Mouse (Mus musculus) large intestine, adult 2 months (tissue): ENCODE measurements at regions not wholly inside any gene's neighbourhood (a gene's known extent, or its start where the extent isn't known, plus 50 kb on each side); places are given as distances from the start of the nearest gene placed in this dataset.

Experiments used
- DNase-seq: peaks from one replicate; pipeline ENCODE4 v3.0.0-alpha.2; 2012; ENCODE audit warnings: low read depth, low spot score
- WGBS: fragments of 180-500 bp; shearing (Covaris S2); methylation state at CpG from one replicate; pipeline ENCODE4 v1.1.7; 2018; 5-methylcytosine and 5-hydroxymethylcytosine counted together

- DNase-seq: no peak
- WGBS: 78% methylated on average over 7 of the region's 7 CpGs
These were observed 68.0 kb upstream of the Rbm24 start for GRCm38 (mm10) chr13:46350075-46350747.

GRCm38 (mm10) chr13:46355306-46355705, 62.9 kb upstream of the Rbm24 start:
- WGBS: 84% methylated on average over 3 of the region's 3 CpGs
- no peak for DNase-seq

DNA sequence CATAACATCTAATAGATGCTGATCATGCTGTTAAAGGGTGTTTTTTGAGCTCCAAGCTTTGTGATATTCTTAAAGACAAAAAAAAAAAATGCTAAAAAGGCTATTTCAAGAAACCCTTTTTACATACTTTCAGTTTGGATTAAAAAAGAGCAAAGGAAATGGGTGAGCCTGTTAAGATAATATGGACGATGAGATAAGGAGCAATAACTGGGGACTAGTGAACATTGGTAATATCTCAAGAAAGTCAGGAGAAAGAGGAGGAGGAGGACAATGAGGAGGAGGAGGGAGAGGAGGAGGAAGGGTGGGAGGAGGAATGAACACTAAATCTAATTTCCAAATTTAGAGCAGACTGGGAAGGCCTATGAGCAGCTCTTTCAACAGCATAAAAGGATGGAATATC, 62.3 kb upstream of the Rbm24 start:
- 36% methylated on average over 1 of the region's 1 CpGs for WGBS
- DNase-seq: no peak

DNA sequence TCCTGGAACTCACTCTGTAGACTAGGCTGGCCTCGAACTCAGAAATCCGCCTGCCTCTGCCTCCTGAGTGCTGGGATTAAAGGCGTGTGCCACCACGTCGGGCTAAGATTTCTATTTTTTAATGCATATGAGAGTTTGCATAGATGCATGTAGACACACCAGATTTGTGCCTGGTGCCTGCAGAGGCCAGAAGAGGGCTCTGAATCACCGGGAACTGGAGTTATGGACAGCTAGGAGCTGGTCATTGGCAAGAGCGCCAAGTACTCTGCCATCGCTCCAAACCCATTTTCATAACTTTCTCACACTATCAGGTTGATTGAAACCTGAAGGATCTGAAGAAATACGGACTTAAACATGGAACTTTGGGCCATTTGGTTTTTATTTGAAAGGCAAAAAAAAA, 61.2 kb upstream of the Rbm24 start:
- WGBS: 90% methylated on average over 9 of the region's 9 CpGs
- no peak for DNase-seq

DNA sequence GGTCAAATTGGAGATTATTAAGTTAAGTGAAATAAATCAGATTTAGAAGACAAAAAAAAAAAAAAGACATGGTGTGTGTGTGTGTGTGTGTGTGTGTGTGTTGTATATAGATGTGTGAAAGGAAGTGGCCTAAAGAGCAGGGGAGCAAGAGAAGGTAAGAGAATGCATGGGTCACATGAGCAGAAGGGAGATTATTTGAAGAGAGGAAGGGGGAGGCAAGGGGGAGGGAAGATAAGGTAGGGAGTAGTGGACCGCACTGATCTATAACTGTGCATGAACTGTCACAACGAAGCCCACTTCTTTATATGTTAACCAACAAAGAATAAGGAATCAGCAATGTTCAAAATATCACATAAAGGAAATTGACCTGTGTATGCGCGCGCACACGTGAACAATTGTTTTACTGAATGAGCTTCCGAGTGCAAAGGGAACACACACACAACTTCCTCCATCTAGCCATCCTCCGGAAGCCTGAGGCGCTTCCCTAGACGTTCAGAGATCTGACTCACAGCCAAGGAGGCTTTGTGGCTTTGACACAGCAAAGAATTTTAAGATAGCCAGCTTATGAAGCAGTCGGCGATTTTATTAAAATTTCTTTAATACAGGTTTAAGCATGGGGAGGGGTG, 57.6 kb upstream of the Rbm24 start:
- WGBS: 73% methylated on average over 12 of the region's 12 CpGs
- DNase-seq: no peak

DNA sequence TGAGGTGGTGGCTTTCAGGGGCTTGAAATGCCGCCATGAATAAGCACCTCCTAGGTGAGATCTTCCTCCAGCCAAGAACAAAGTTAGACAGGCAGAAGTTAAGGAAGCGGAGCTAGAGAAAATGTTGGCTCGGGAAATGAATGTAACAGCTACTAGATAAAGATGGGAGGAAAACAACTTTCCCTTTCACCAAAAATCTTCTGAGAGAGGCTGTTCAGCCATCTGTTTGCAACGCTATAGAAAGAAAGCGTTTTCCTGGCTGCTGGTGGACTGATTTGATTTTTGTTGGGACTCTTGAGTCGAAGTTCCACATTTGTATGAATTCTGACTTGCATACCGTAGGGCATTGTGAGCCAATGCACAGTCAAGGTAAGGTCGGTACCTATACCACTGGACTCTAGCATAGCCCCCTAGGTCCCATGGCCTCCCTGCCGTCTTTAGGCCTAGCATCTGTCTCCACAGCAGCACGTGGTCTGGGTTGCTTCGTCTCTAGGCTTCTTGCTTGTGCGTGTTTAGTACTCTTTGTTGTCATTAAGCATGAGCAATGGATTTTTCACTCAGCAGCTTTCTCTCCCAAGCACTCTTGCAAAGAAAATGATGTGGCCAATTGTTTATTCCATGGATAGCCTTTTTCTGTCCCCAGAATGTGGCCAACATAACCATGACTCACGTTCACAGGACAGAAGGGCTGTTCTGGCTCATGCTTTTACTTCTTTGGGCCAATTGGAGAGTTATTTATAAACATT, 54.6 kb upstream of the Rbm24 start:
- WGBS: 82% methylated on average over 13 of the region's 13 CpGs
- DNase-seq: no peak

GRCm38 (mm10) chr13:46364202-46364912, 53.9 kb upstream of the Rbm24 start:
- WGBS: 55% methylated on average over 7 of the region's 7 CpGs
- DNase-seq: peak; percentile 11

DNA sequence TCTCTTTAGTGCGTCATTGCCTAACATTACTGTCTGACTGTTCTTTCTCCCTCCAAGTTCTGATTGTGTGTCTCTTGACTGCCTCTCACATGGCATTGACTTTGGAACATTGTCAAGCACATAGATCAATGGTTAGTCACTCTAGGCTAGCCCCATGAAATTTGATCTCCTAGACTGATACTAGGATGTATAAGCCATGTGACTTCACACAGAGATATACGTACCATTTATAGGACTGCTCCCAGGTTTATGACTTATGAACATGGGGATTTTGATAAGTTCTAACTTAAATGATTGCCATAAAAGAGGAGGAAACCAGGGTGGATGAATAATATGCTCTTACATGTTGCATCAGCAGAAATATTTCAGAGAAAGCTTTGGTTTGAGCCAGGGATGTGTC, 52.9 kb upstream of the Rbm24 start:
- DNase-seq: peak; percentile 42
- 52% methylated on average over 2 of the region's 2 CpGs for WGBS
